8 mouse cellular contexts compared by ENCODE assay signal in the genomic region with DNA sequence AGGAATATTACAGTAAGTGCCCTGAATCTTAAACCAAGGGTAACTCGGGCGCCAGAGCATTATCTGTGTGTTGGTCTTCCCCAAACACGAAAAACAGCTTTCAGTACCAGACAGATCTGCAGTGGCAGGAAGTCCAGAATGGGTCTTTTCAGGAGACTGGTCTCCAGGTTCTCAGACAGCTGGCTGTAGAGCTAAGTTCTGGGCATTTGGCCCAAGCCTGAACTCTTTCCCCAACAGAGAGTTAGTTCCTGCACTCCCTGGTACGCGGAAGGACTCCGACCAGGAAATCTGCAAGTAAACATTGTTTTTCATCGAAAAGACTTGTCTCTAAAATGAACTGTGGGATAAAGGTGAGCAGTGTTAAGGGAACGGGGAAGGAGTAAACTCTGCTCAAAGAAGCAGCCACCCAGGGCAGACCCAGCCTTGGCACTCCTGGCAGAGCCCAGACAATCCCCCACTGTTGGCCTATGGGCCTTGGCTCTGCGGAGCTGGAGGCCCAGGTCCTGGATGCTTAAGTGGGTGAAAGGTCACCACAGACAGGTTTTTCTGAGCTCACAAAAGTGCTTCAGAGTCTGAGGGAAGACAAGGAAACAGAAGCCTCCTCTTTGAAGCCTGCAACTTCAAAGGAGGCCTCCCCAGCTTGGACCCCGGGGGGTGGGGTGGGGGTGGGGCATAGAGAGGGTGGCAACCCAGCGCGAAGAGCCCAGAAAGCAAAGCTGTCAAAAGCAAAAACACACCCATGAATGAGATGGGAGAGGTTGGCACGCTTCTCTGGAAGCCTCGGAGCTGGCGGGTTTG. TPM values are rescaled to one million over a fixed set of nuclear protein-coding genes. Genes with fewer than 3 reads are reported as not detected.
DNase-seq lines count a peak whose midpoint lies in the region; ATAC-seq and TF ChIP-seq lines count a peak whose summit lies in the region.

No protein-coding gene starts in this region.

- no peak overlapping the region for H3ac ChIP-seq in C2C12 (ENCODE audit: control insufficient read depth, insufficient read length, low read depth)

- H3K36me3 ChIP-seq in C2C12 (ENCODE audit: control insufficient read depth, insufficient read depth) = peaks cover 17% of the 10 kb centered on the region
- H3K36me3 ChIP-seq in embryonic facial prominence, embryonic 15.5 days = no peaks in the 10 kb centered on the region
- H3K36me3 ChIP-seq in heart, postnatal 0 days (replicated peaks; ENCODE audit: control insufficient read depth, insufficient read depth, low read length) = no peaks in the 10 kb centered on the region

- no peak overlapping the region for H3K9ac ChIP-seq in embryonic facial prominence, embryonic 15.5 days
- H3K9ac ChIP-seq in heart, postnatal 0 days (replicated peaks; ENCODE audit: low read depth, low read length) = peak overlapping the region; percentile 10; the same call in 1 of the 2 replicates

- peaks cover 38% of the 10 kb centered on the region for H3K79me2 ChIP-seq in C2C12 (ENCODE audit: control insufficient read depth, insufficient read depth)

- peak overlapping the region; percentile 84 for H3K27ac ChIP-seq in embryonic facial prominence, embryonic 15.5 days (replicated peaks)
- peak overlapping the region; percentile 85 for H3K27ac ChIP-seq in heart, postnatal 0 days (ENCODE audit: low read depth)

- no peaks in the 10 kb centered on the region for H3K9me3 ChIP-seq in embryonic facial prominence, embryonic 15.5 days (replicated peaks)
- H3K9me3 ChIP-seq in heart, postnatal 0 days (replicated peaks; ENCODE audit: control insufficient read depth, low read length) = no peaks in the 10 kb centered on the region

- no peaks in the 10 kb centered on the region for H3K27me3 ChIP-seq in C2C12 (ENCODE audit: control insufficient read depth, insufficient read depth, insufficient read length)
- H3K27me3 ChIP-seq in embryonic facial prominence, embryonic 15.5 days = no peaks in the 10 kb centered on the region
- no peaks in the 10 kb centered on the region for H3K27me3 ChIP-seq in heart, postnatal 0 days (ENCODE audit: control insufficient read depth, insufficient read depth, low read length)

- peak; percentile 94 for DNase-seq in adipocyte (ENCODE audit: low spot score)
- DNase-seq in heart, postnatal 0 days (ENCODE audit: low spot score) = no peak
- peak; percentile 77 for DNase-seq in kidney, postnatal 14 days
- DNase-seq in lung, adult 18-20 months = peak; percentile 64 to 70
- DNase-seq in right cerebral cortex, adult 18-20 months = peak; percentile 49

- H3K4me2 ChIP-seq in embryonic facial prominence, embryonic 15.5 days (replicated peaks) = peak overlapping the region; percentile 77
- peak overlapping the region; percentile 90 for H3K4me2 ChIP-seq in heart, postnatal 0 days (ENCODE audit: low read depth, low read length)

- TF ChIP-seq CTCF in C2C12 (IDR thresholded peaks at IDR 0.05; ENCODE audit: control insufficient read depth, insufficient read depth, insufficient read length) = no peak
- TF ChIP-seq CTCF in heart, postnatal 0 days (IDR thresholded peaks at IDR 0.05; ENCODE audit: low read depth) = no peak

- peaks cover 29% of the 10 kb centered on the region for H3K79me3 ChIP-seq in C2C12 (ENCODE audit: low read depth)

- H3K4me3 ChIP-seq in C2C12 (ENCODE audit: insufficient read depth, poor library complexity, severe bottlenecking) = peak overlapping the region; percentile 7
- H3K4me3 ChIP-seq in embryonic facial prominence, embryonic 15.5 days (replicated peaks) = peak overlapping the region; percentile 81; the same call in 1 of the 2 replicates
- H3K4me3 ChIP-seq in heart, postnatal 0 days (ENCODE audit: low read depth, low read length) = peak overlapping the region; percentile 83

- H3K4me1 ChIP-seq in embryonic facial prominence, embryonic 15.5 days = peaks cover 40% of the 10 kb centered on the region
- H3K4me1 ChIP-seq in heart, postnatal 0 days (ENCODE audit: control insufficient read depth, insufficient read depth) = peaks cover 14% of the 10 kb centered on the region; the same call in 1 of the 2 replicates

- TF ChIP-seq EP300 in heart, postnatal 0 days (IDR thresholded peaks at IDR 0.05; ENCODE audit: low read depth) = no peak

- 14% methylated on average over 15 of the region's 15 CpGs for WGBS in embryonic facial prominence, embryonic 15.5 days
- 19% methylated on average over 15 of the region's 15 CpGs for WGBS in heart, postnatal 0 days

- no peak for ATAC-seq in embryonic facial prominence, embryonic 15.5 days (ENCODE audit: insufficient number of reproducible peaks, low FRiP score, low TSS enrichment, low read depth)
- ATAC-seq in heart, postnatal 0 days (ENCODE audit: insufficient read depth, low read depth) = no peak
- ATAC-seq in granulocyte monocyte progenitor cell, adult 5-6 weeks (replicated peaks; ENCODE audit: poor library complexity, severe bottlenecking) = no peak

TF ChIP-seq in C2C12, 6 proteins besides CTCF, POLR2A, EP300 and RAD21:
- no peak for TF ChIP-seq CEBPB (IDR thresholded peaks at IDR 0.05; ENCODE audit: low read depth)
- TF ChIP-seq FOSL1 (IDR thresholded peaks at IDR 0.05; ENCODE audit: insufficient read depth, low read length, poor library complexity, severe bottlenecking) = no peak
- TF ChIP-seq MAX (IDR thresholded peaks at IDR 0.05) = no peak
- no peak for TF ChIP-seq MYOG (IDR thresholded peaks at IDR 0.05; ENCODE audit: control insufficient read depth, extremely low read depth, insufficient read length)
- no peak for TF ChIP-seq USF1 (IDR thresholded peaks at IDR 0.05; ENCODE audit: low read depth)
- TF ChIP-seq MYOD1 (IDR thresholded peaks at IDR 0.05; ENCODE audit: control insufficient read depth, insufficient read length, low read depth) = no peak

RNA-seq across cellular contexts. Expression of a gene that starts 3.7 kb away (rescaled TPM):
- 130 TPM for polyA plus RNA-seq in C2C12 (2012; fragmentation: generic; extraction: Trizol)
- polyA plus RNA-seq in embryonic facial prominence, embryonic 15.5 days (2015; fragmentation: Nextera tagmentation; extraction: Ambion mirVana) = 55.3 and 59.5 TPM in 2 replicates
- total RNA-seq in heart, postnatal 0 days (2014; rRNA removed; ENCODE audit: low replicate concordance) = 202 and 228 TPM in 2 replicates
- 31.4 and 34.2 TPM in 2 replicates for polyA plus RNA-seq in heart, postnatal 0 days (2015; fragmentation: Nextera tagmentation; extraction: Ambion mirVana)
- 75.2 and 78.3 TPM in 2 replicates for total RNA-seq in granulocyte monocyte progenitor cell, adult 5-6 weeks (2014; fragmentation: Nextera tagmentation)
- 64.8 and 67.6 TPM in 2 replicates for total RNA-seq in granulocyte monocyte progenitor cell, adult 5-6 weeks (2017)

Comparison
In these comparisons a context has a peak if more than half of its experiments do, and no peak if none do; other contexts are left out.
1. H3K4me3 ChIP-seq: peak in every context shown above with its lines; median percentile 83 in heart, postnatal 0 days; 81 in embryonic facial prominence, embryonic 15.5 days; 7 in C2C12.